8 mouse cellular contexts compared by ENCODE assay signal in genomic region chr7:80294062-80294763, GRCm38 (mm10). TPM values are rescaled to one million over a fixed set of nuclear protein-coding genes. Genes with fewer than 3 reads are reported as not detected.
DNase-seq lines count a peak whose midpoint lies in the region; ATAC-seq and TF ChIP-seq lines count a peak whose summit lies in the region.

Gene Prc1 (plus strand): TSS chr7:80294450.

- under 1% methylated on average over 52 of the region's 52 CpGs for WGBS in heart, embryonic 11.5 days (ENCODE audit: insufficient replicate concordance)
- under 1% methylated on average over 52 of the region's 52 CpGs for WGBS in kidney, embryonic 16.5 days
- WGBS in liver, adult 2 months = under 1% methylated on average over 52 of the region's 52 CpGs

- peak within 1 kb of the TSS; percentile 65 for H3K4me3 ChIP-seq in C2C12 (ENCODE audit: insufficient read depth, poor library complexity, severe bottlenecking)
- H3K4me3 ChIP-seq in erythroblast, embryonic 14.5 days (replicated peaks) = peak within 1 kb of the TSS; percentile 100
- H3K4me3 ChIP-seq in heart, embryonic 11.5 days (ENCODE audit: low read depth, low read length) = peak within 1 kb of the TSS; percentile 76
- H3K4me3 ChIP-seq in kidney, embryonic 16.5 days (ENCODE audit: low read length) = peak within 1 kb of the TSS; percentile 79
- H3K4me3 ChIP-seq in liver, adult 2 months (ENCODE audit: insufficient read depth, low read depth, low read length) = peak within 1 kb of the TSS; percentile 68
- peak within 1 kb of the TSS; percentile 68 for H3K4me3 ChIP-seq in myocyte

- peak within 1 kb of the TSS; percentile 87 for H3K9ac ChIP-seq in heart, embryonic 11.5 days (ENCODE audit: low read depth, low read length)
- H3K9ac ChIP-seq in kidney, embryonic 16.5 days (replicated peaks; ENCODE audit: low read length) = peak within 1 kb of the TSS; percentile 84
- peak within 1 kb of the TSS; percentile 54 for H3K9ac ChIP-seq in liver, adult 2 months (ENCODE audit: low read depth, low read length)

- no peak for TF ChIP-seq CTCF in C2C12 (IDR thresholded peaks at IDR 0.05; ENCODE audit: control insufficient read depth, insufficient read depth, insufficient read length)
- no peak for TF ChIP-seq CTCF in brain, embryonic 14.5 days (IDR thresholded peaks at IDR 0.05; ENCODE audit: borderline replicate concordance, extremely low read depth, insufficient read depth, insufficient read length)
- no peak for TF ChIP-seq CTCF in liver, adult 2 months (IDR thresholded peaks at IDR 0.05; ENCODE audit: low read depth, low read length)

- peak within 1 kb of the TSS; percentile 81 for H3K27ac ChIP-seq in heart, embryonic 11.5 days (ENCODE audit: low read depth, low read length)
- peak within 1 kb of the TSS; percentile 88 for H3K27ac ChIP-seq in kidney, embryonic 16.5 days (ENCODE audit: low read length)
- H3K27ac ChIP-seq in liver, adult 2 months (replicated peaks; ENCODE audit: insufficient read depth, low read depth, low read length) = no peak within 1 kb of the TSS

- H3K36me3 ChIP-seq in C2C12 (ENCODE audit: control insufficient read depth, insufficient read depth) (no peaks in the 10 kb centered on the region), myocyte (ENCODE audit: control insufficient read depth, insufficient read depth) (no peaks in the 10 kb centered on the region)
- peaks cover 65% of the 10 kb centered on the region for H3K36me3 ChIP-seq in erythroblast, embryonic 14.5 days (ENCODE audit: control insufficient read depth)
- H3K36me3 ChIP-seq in heart, embryonic 11.5 days (ENCODE audit: control insufficient read depth, insufficient read depth, low read length) = peaks cover 3% of the 10 kb centered on the region; the same call in 1 of the 2 replicates
- H3K36me3 ChIP-seq in kidney, embryonic 16.5 days (ENCODE audit: insufficient read depth, low read length) = peaks cover 14% of the 10 kb centered on the region; the same call in 1 of the 2 replicates
- H3K36me3 ChIP-seq in liver, adult 2 months (ENCODE audit: control insufficient read depth, insufficient read depth, low read length) = no peaks in the 10 kb centered on the region
- no peaks in the 10 kb centered on the region; the same call in 1 of the 2 replicates for H3K36me3 ChIP-seq in splenic B cell, adult 2 months (ENCODE audit: control insufficient read depth, insufficient read depth, low read length, poor library complexity, severe bottlenecking)

- H3ac ChIP-seq in C2C12 (ENCODE audit: control insufficient read depth, insufficient read length, low read depth) (peak within 1 kb of the TSS; percentile 98), myocyte (ENCODE audit: control insufficient read depth, insufficient read length) (peak within 1 kb of the TSS; percentile 62)

- peak; percentile 98 for ATAC-seq in heart, embryonic 11.5 days (replicated peaks; ENCODE audit: insufficient number of reproducible peaks, low FRiP score, low TSS enrichment)
- ATAC-seq in kidney, embryonic 16.5 days (ENCODE audit: low FRiP score, low TSS enrichment) = peak; percentile 100

- H3K79me2 ChIP-seq in C2C12 (ENCODE audit: control insufficient read depth, insufficient read depth) (peaks cover 51% of the 10 kb centered on the region), myocyte (ENCODE audit: control insufficient read depth, insufficient read depth) (peaks cover 44% of the 10 kb centered on the region)
- no peaks in the 10 kb centered on the region for H3K79me2 ChIP-seq in liver, adult 2 months (ENCODE audit: control insufficient read depth, insufficient read depth, low read length)

- H3K9me3 ChIP-seq in erythroblast, embryonic 14.5 days (ENCODE audit: control insufficient read depth, low read length) = no peaks in the 10 kb centered on the region
- H3K9me3 ChIP-seq in heart, embryonic 11.5 days (replicated peaks; ENCODE audit: control insufficient read depth, low read length) = no peaks in the 10 kb centered on the region
- no peaks in the 10 kb centered on the region for H3K9me3 ChIP-seq in kidney, embryonic 16.5 days (ENCODE audit: low read length)

- no peaks in the 10 kb centered on the region for H3K27me3 ChIP-seq in C2C12 (ENCODE audit: control insufficient read depth, insufficient read depth, insufficient read length)
- H3K27me3 ChIP-seq in erythroblast, embryonic 14.5 days (ENCODE audit: control insufficient read depth) = no peaks in the 10 kb centered on the region
- H3K27me3 ChIP-seq in heart, embryonic 11.5 days (ENCODE audit: control insufficient read depth, insufficient read depth, low read length) = no peaks in the 10 kb centered on the region
- H3K27me3 ChIP-seq in kidney, embryonic 16.5 days (ENCODE audit: insufficient read depth, low read length) = no peaks in the 10 kb centered on the region
- H3K27me3 ChIP-seq in liver, adult 2 months (ENCODE audit: control insufficient read depth, insufficient read depth, low read length) = no peaks in the 10 kb centered on the region
- no peaks in the 10 kb centered on the region for H3K27me3 ChIP-seq in myocyte (ENCODE audit: control insufficient read depth, insufficient read depth, insufficient read length)
- H3K27me3 ChIP-seq in splenic B cell, adult 2 months (ENCODE audit: control insufficient read depth, insufficient read depth, low read length, poor library complexity, severe bottlenecking) = no peaks in the 10 kb centered on the region

- DNase-seq in brain, embryonic 14.5 days (ENCODE audit: low read depth) = peak; percentile 99
- peak; percentile 85 for DNase-seq in liver, adult 2 months (ENCODE audit: extremely low read depth, low read depth, low spot score)
- peak; percentile 99 for DNase-seq in splenic B cell, adult 2 months (ENCODE audit: low read depth, low spot score)

- peak within 1 kb of the TSS; percentile 57 for H3K4me2 ChIP-seq in heart, embryonic 11.5 days
- H3K4me2 ChIP-seq in kidney, embryonic 16.5 days (replicated peaks; ENCODE audit: low read depth, low read length) = peak within 1 kb of the TSS; percentile 71
- H3K4me2 ChIP-seq in myocyte (ENCODE audit: low read depth) = peak within 1 kb of the TSS; percentile 85

- peak; percentile 36; the same call in 1 of the 2 replicates for TF ChIP-seq POLR2A in brain, embryonic 14.5 days (IDR thresholded peaks at IDR 0.05; ENCODE audit: borderline replicate concordance, extremely low read depth, insufficient read depth, insufficient read length, poor library complexity, severe bottlenecking)
- no peak for TF ChIP-seq POLR2A in liver, adult 2 months (IDR thresholded peaks at IDR 0.05; ENCODE audit: extremely low read depth, insufficient read depth, low read length)
- TF ChIP-seq POLR2A in myocyte (IDR thresholded peaks at IDR 0.05; ENCODE audit: insufficient read length, low read depth) = peak; percentile 89

- peaks cover 29% of the 10 kb centered on the region for H3K79me3 ChIP-seq in C2C12 (ENCODE audit: low read depth)

- peaks cover 54% of the 10 kb centered on the region for H3K4me1 ChIP-seq in erythroblast, embryonic 14.5 days (ENCODE audit: control insufficient read depth)
- H3K4me1 ChIP-seq in heart, embryonic 11.5 days (ENCODE audit: control insufficient read depth, insufficient read depth, low read length) = peaks cover 9% of the 10 kb centered on the region; the same call in 1 of the 2 replicates
- peaks cover 28% of the 10 kb centered on the region for H3K4me1 ChIP-seq in kidney, embryonic 16.5 days (ENCODE audit: insufficient read depth, low read length)
- H3K4me1 ChIP-seq in liver, adult 2 months (ENCODE audit: control insufficient read depth, insufficient read depth, low read length) = no peaks in the 10 kb centered on the region

TF ChIP-seq in C2C12, 6 proteins besides CTCF, POLR2A, EP300 and RAD21:
- TF ChIP-seq MAX (IDR thresholded peaks at IDR 0.05) = no peak
- TF ChIP-seq USF1 (IDR thresholded peaks at IDR 0.05; ENCODE audit: low read depth) = no peak
- no peak for TF ChIP-seq CEBPB (IDR thresholded peaks at IDR 0.05; ENCODE audit: low read depth)
TF ChIP-seq in C2C12: peak in this region for 0.

TF ChIP-seq in myocyte, 11 proteins besides CTCF, POLR2A, EP300 and RAD21:
- no peak for TF ChIP-seq MAX (IDR thresholded peaks at IDR 0.05; ENCODE audit: low read depth)
- TF ChIP-seq E2F4 (IDR thresholded peaks at IDR 0.05; ENCODE audit: insufficient read depth) = peak; percentile 94
- TF ChIP-seq POLR2AphosphoS2 (IDR thresholded peaks at IDR 0.05; ENCODE audit: insufficient read length, low read depth) = peak; percentile 74

RNA-seq across cellular contexts. Expression of gene Prc1, which starts in this region (rescaled TPM):
- polyA plus RNA-seq in C2C12 (2012; fragmentation: generic; extraction: Trizol) = 55.1 TPM
- polyA plus RNA-seq in brain, embryonic 14.5 days (2012; rRNA removed) = 37.3 and 62.3 TPM in 2 replicates
- 3.0 and 4.6 TPM in 2 replicates for polyA plus RNA-seq in erythroblast, embryonic 14.5 days (2012)
- 148 and 156 TPM in 2 replicates for polyA plus RNA-seq in heart, embryonic 11.5 days (2014; fragmentation: Nextera tagmentation; extraction: Ambion mirVana)
- polyA plus RNA-seq in kidney, embryonic 16.5 days (2015; fragmentation: Nextera tagmentation; extraction: Ambion mirVana) = 146 and 151 TPM in 2 replicates
- total RNA-seq in liver, adult 2 months (2014; rRNA removed) = 0.74 and 1.5 TPM in 2 replicates
- polyA plus RNA-seq in liver, adult 2 months (2012; rRNA removed) = 0.21 and 0.32 TPM in 2 replicates
- 25.5 TPM for polyA plus RNA-seq in myocyte (2012; fragmentation: generic; extraction: Trizol)
